ENCODE assay signal across 8 mouse cellular contexts in genomic region chr11:107794547-107795269, GRCm38 (mm10). TPM values are rescaled to one million over a fixed set of nuclear protein-coding genes. Genes with fewer than 3 reads are reported as not detected.
DNase-seq lines count a peak whose midpoint lies in the region; ATAC-seq lines count a peak whose summit lies in the region.

TSS of gene Cacng4 (minus strand) at chr11:107794557.

- WGBS in hindbrain, embryonic 11.5 days, result under 1% methylated on average over 29 of the region's 73 CpGs
- WGBS in limb, embryonic 12.5 days, result 1% methylated on average over 19 of the region's 73 CpGs
- WGBS in neural tube, embryonic 14.5 days, result under 1% methylated on average over 28 of the region's 73 CpGs

- peak within 1 kb of the TSS; percentile 84 for H3K4me3 ChIP-seq in megakaryocyte, embryonic 14.5 days (replicated peaks)
- H3K4me3 ChIP-seq in hindbrain, embryonic 11.5 days (ENCODE audit: low read depth, low read length), result peak within 1 kb of the TSS; percentile 60
- H3K4me3 ChIP-seq in limb, embryonic 12.5 days (replicated peaks), result peak within 1 kb of the TSS; percentile 70
- H3K4me3 ChIP-seq in neural tube, embryonic 14.5 days (ENCODE audit: low read depth, low read length), result peak within 1 kb of the TSS; percentile 83

- peaks cover 99% of the 10 kb centered on the region for H3K27me3 ChIP-seq in megakaryocyte, embryonic 14.5 days (replicated peaks)
- H3K27me3 ChIP-seq in hindbrain, embryonic 11.5 days (ENCODE audit: control insufficient read depth, insufficient read depth, low read length), result peaks cover 2% of the 10 kb centered on the region; the same call in 1 of the 2 replicates
- H3K27me3 ChIP-seq in limb, embryonic 12.5 days, result peaks cover 93% of the 10 kb centered on the region
- no peaks in the 10 kb centered on the region; the same call in 1 of the 2 replicates for H3K27me3 ChIP-seq in neural tube, embryonic 14.5 days (ENCODE audit: control insufficient read depth, insufficient read depth, low read length)

- H3K4me2 ChIP-seq in hindbrain, embryonic 11.5 days (replicated peaks; ENCODE audit: low read depth, low read length), result peak within 1 kb of the TSS; percentile 87
- peak within 1 kb of the TSS; percentile 99 for H3K4me2 ChIP-seq in limb, embryonic 12.5 days
- H3K4me2 ChIP-seq in neural tube, embryonic 14.5 days (ENCODE audit: low read depth, low read length), result peak within 1 kb of the TSS; percentile 73

- H3K36me3 ChIP-seq in megakaryocyte, embryonic 14.5 days (replicated peaks; ENCODE audit: low read length), result no peaks in the 10 kb centered on the region
- H3K36me3 ChIP-seq in hindbrain, embryonic 11.5 days (ENCODE audit: control insufficient read depth, insufficient read depth, low read length), result no peaks in the 10 kb centered on the region
- H3K36me3 ChIP-seq in limb, embryonic 12.5 days, result no peaks in the 10 kb centered on the region
- no peaks in the 10 kb centered on the region for H3K36me3 ChIP-seq in neural tube, embryonic 14.5 days (ENCODE audit: control insufficient read depth, insufficient read depth, low read length)

- no peaks in the 10 kb centered on the region for H3K9me3 ChIP-seq in megakaryocyte, embryonic 14.5 days
- no peaks in the 10 kb centered on the region for H3K9me3 ChIP-seq in hindbrain, embryonic 11.5 days (ENCODE audit: control insufficient read depth, low read length)
- no peaks in the 10 kb centered on the region for H3K9me3 ChIP-seq in limb, embryonic 12.5 days
- no peaks in the 10 kb centered on the region for H3K9me3 ChIP-seq in neural tube, embryonic 14.5 days (ENCODE audit: control insufficient read depth, low read length)

- peak within 1 kb of the TSS; percentile 73 for H3K9ac ChIP-seq in hindbrain, embryonic 11.5 days (ENCODE audit: low read depth, low read length)
- H3K9ac ChIP-seq in limb, embryonic 12.5 days (replicated peaks), result peak within 1 kb of the TSS; percentile 70
- H3K9ac ChIP-seq in neural tube, embryonic 14.5 days (replicated peaks; ENCODE audit: low read depth, low read length), result peak within 1 kb of the TSS; percentile 98

- DNase-seq in adrenal gland, adult 18-20 months (ENCODE audit: low spot score in 2 of 2), result peak; percentile 14 to 30
- DNase-seq in adrenal gland, adult 8-10 months, result no peak
- peak; percentile 75 for DNase-seq in hindbrain, embryonic 11.5 days (ENCODE audit: low spot score)
- DNase-seq in spleen, adult 18-20 months, result no peak

- ATAC-seq in megakaryocyte, adult 5-6 weeks (ENCODE audit: poor library complexity, severe bottlenecking), result no peak
- peak; percentile 42; the same call in 1 of the 2 replicates for ATAC-seq in hindbrain, embryonic 11.5 days (ENCODE audit: low FRiP score)
- ATAC-seq in limb, embryonic 12.5 days (ENCODE audit: insufficient number of reproducible peaks, insufficient read depth, low FRiP score, low TSS enrichment, low read depth), result 0 out of 2 replicates have a peak, but pooled peaks have one; percentile 9
- peak; percentile 54 for ATAC-seq in neural tube, embryonic 14.5 days (ENCODE audit: low read depth)

- H3K27ac ChIP-seq in hindbrain, embryonic 11.5 days (ENCODE audit: low read depth, low read length), result peak within 1 kb of the TSS; percentile 89
- H3K27ac ChIP-seq in limb, embryonic 12.5 days, result 0 out of 2 replicates have a peak within 1 kb of the TSS, but pooled peaks have one; percentile 17
- H3K27ac ChIP-seq in neural tube, embryonic 14.5 days (ENCODE audit: low read depth, low read length), result peak within 1 kb of the TSS; percentile 97

- H3K4me1 ChIP-seq in megakaryocyte, embryonic 14.5 days, result peaks cover 15% of the 10 kb centered on the region
- H3K4me1 ChIP-seq in hindbrain, embryonic 11.5 days (replicated peaks; ENCODE audit: control insufficient read depth, insufficient read depth, low read length), result peaks cover 21% of the 10 kb centered on the region
- peaks cover 43% of the 10 kb centered on the region for H3K4me1 ChIP-seq in limb, embryonic 12.5 days (replicated peaks)
- H3K4me1 ChIP-seq in neural tube, embryonic 14.5 days (ENCODE audit: control insufficient read depth, insufficient read depth, low read length), result peaks cover 31% of the 10 kb centered on the region

RNA-seq across cellular contexts. Expression of gene Cacng4, which starts in this region (rescaled TPM):
- total RNA-seq in adrenal gland, adult 18-20 months (2021), result 1 to 10 TPM in 1 of 2 experiments, under 1 TPM in 1; 0.96 to 1.2 TPM
- 1 to 10 TPM in 3 of 4 experiments, under 1 TPM in 1; 0.84 to 2.1 (median 1.3) TPM for total RNA-seq in adrenal gland, adult 8-10 months (2022)
- 0.09 TPM in 1 of 2 replicates, not detected in the other for polyA plus RNA-seq in megakaryocyte, embryonic 14.5 days (2012; ENCODE audit: insufficient read depth, low replicate concordance)
- total RNA-seq in megakaryocyte, adult 5-6 weeks (2015), result not detected in 2 replicates
- not detected in 2 replicates for total RNA-seq in megakaryocyte, adult 5-6 weeks (2017)
- 28.6 and 30.7 TPM in 2 replicates for polyA plus RNA-seq in hindbrain, embryonic 11.5 days (2014; fragmentation: Nextera tagmentation; extraction: Ambion mirVana)
- 3.8 and 5.2 TPM in 2 replicates for polyA plus RNA-seq in limb, embryonic 12.5 days (2016; fragmentation: Nextera tagmentation; extraction: Ambion mirVana)
- polyA plus RNA-seq in neural tube, embryonic 14.5 days (2014; fragmentation: Nextera tagmentation; extraction: Ambion mirVana), result 62.2 and 67.5 TPM in 2 replicates

Comparison
In these comparisons a context has a peak if more than half of its experiments do, and no peak if none do; other contexts are left out.
1. DNase-seq: peak in adrenal gland, adult 18-20 months (2 of 2) and hindbrain, embryonic 11.5 days (single experiment); none in adrenal gland, adult 8-10 months (single experiment) and spleen, adult 18-20 months (0 of 2).
2. H3K27ac ChIP-seq: peak in every context shown above with its lines; median percentile 97 in neural tube, embryonic 14.5 days; 89 in hindbrain, embryonic 11.5 days; 17 in limb, embryonic 12.5 days.
3. Peak in every context shown above with its lines, with median percentiles within 50 percentile points of each other: H3K4me3 ChIP-seq, H3K4me2 ChIP-seq and H3K9ac ChIP-seq.